9 mouse cellular contexts compared by ENCODE assay signal in the genomic region with DNA sequence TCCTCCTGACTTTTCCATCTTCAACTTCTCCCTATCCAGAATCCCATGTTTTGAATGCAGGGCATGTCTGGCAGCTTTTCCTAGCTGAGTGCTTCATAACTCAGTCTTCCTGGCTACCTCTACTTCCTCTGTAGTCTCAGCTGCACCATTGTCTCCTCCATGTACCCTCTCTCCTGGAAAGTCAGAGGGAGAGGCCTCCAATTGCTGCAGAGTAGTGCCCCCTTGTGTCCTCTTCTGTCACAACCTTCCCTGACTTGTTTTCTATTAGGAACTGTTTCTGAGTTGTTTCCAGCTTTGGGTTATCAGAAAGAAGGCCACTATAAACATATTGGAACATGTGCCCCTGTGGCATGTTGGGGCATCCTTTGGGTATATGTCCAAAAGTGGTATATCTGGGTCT.
DNase-seq lines count a peak whose midpoint lies in the region; ATAC-seq and TF ChIP-seq lines count a peak whose summit lies in the region.
"Had no signal": no experiment of that assay in that cellular context is flagged by ENCODE, and none has a peak within 500 bp of the region (broad histone marks: within the 10 kb centered on the region; RNA-seq: fewer than 3 reads in every experiment).

No protein-coding gene starts in this region.

- peak; percentile 6; the same call in 1 of the 2 replicates for TF ChIP-seq CTCF in gastrocnemius, adult 2 months (IDR thresholded peaks at IDR 0.05)
- TF ChIP-seq CTCF in lung, postnatal 0 days (IDR thresholded peaks at IDR 0.05) = peak; percentile 67

- no peak for TF ChIP-seq EP300 in lung, postnatal 0 days (IDR thresholded peaks at IDR 0.05)

- H3K27me3 ChIP-seq in lung, postnatal 0 days (replicated peaks; ENCODE audit: insufficient read depth, low read length) = no peaks in the 10 kb centered on the region
- H3K27me3 ChIP-seq in forebrain, embryonic 13.5 days = no peaks in the 10 kb centered on the region
- H3K27me3 ChIP-seq: limb, embryonic 15.5 days had no signal

- H3K4me3 ChIP-seq in gastrocnemius, adult 2 months = no peak overlapping the region
- H3K4me3 ChIP-seq in lung, postnatal 0 days (ENCODE audit: low read depth, low read length) = no peak overlapping the region
- H3K4me3 ChIP-seq in forebrain, embryonic 13.5 days = no peak overlapping the region
- H3K4me3 ChIP-seq: limb, embryonic 15.5 days had no signal

- H3K4me1 ChIP-seq in lung, postnatal 0 days (ENCODE audit: insufficient read depth, low read depth, low read length) = no peaks in the 10 kb centered on the region
- no peaks in the 10 kb centered on the region for H3K4me1 ChIP-seq in forebrain, embryonic 13.5 days
- H3K4me1 ChIP-seq: limb, embryonic 15.5 days had no signal

- no peak overlapping the region for H3K9ac ChIP-seq in lung, postnatal 0 days (replicated peaks; ENCODE audit: low read depth)
- no peak overlapping the region for H3K9ac ChIP-seq in forebrain, embryonic 13.5 days
- H3K9ac ChIP-seq: limb, embryonic 15.5 days had no signal

- no peak overlapping the region for H3K4me2 ChIP-seq in lung, postnatal 0 days (replicated peaks; ENCODE audit: low read depth, low read length)
- no peak overlapping the region for H3K4me2 ChIP-seq in forebrain, embryonic 13.5 days
- H3K4me2 ChIP-seq: limb, embryonic 15.5 days had no signal

- ATAC-seq in lung, postnatal 0 days = no peak
- no peak for ATAC-seq in forebrain, embryonic 13.5 days

- intact Hi-C loops in gastrocnemius, adult 2 months (cut with DNase I) = no loop called here

- no peak overlapping the region for H3K27ac ChIP-seq in gastrocnemius, adult 2 months
- H3K27ac ChIP-seq in lung, postnatal 0 days (ENCODE audit: low read length) = no peak overlapping the region
- H3K27ac ChIP-seq in forebrain, embryonic 13.5 days = no peak overlapping the region
- H3K27ac ChIP-seq: limb, embryonic 15.5 days had no signal

- no peaks in the 10 kb centered on the region for H3K9me3 ChIP-seq in lung, postnatal 0 days (ENCODE audit: low read length)
- H3K9me3 ChIP-seq in forebrain, embryonic 13.5 days (replicated peaks) = no peaks in the 10 kb centered on the region
- H3K9me3 ChIP-seq: limb, embryonic 15.5 days had no signal

- no peak for DNase-seq in gastrocnemius, adult 2 months
- DNase-seq in gastrocnemius, postnatal 10 days = no peak
- DNase-seq in A20 (ENCODE audit: low read depth, low spot score) = peak; percentile 16
- DNase-seq in adrenal gland, postnatal 36 days = peak; percentile 19 to 26
- DNase-seq in kidney, postnatal 10 days = peak; percentile 22
- DNase-seq in lung, postnatal 0 days (ENCODE audit: low spot score) = peak; percentile 32
- DNase-seq in thymus, postnatal 36 days = peak; percentile 42 to 44

- no peaks in the 10 kb centered on the region for H3K36me3 ChIP-seq in lung, postnatal 0 days (ENCODE audit: insufficient read depth, low read length)
- H3K36me3 ChIP-seq in forebrain, embryonic 13.5 days (ENCODE audit: poor library complexity, severe bottlenecking) = no peaks in the 10 kb centered on the region
- H3K36me3 ChIP-seq: limb, embryonic 15.5 days had no signal

Comparison
In these comparisons a context has a peak if more than half of its experiments do, and no peak if none do; other contexts are left out.
1. DNase-seq: peak in A20 (single experiment), adrenal gland, postnatal 36 days (2 of 2), kidney, postnatal 10 days (single experiment), lung, postnatal 0 days (single experiment) and thymus, postnatal 36 days (2 of 2); none in gastrocnemius, adult 2 months (single experiment) and gastrocnemius, postnatal 10 days (single experiment).